Mouse (Mus musculus) bone marrow, adult 2 months (tissue): ENCODE results near the gene Lrrc74a. TPM values are rescaled to one million over a fixed set of nuclear protein-coding genes. Genes with fewer than 3 reads are reported as not detected.

Experiments used
- H3K27ac ChIP-seq: fragments of 200-500 bp; 2 replicates; pipeline ENCODE4 v1.5.1; 2012; ENCODE audit warnings: low read depth, mild to moderate bottlenecking, control low read depth, inconsistent platforms, low read length; ENCODE audit not compliant: control insufficient read depth, poor library complexity, insufficient read depth
- H3K4me1 ChIP-seq: fragments of 200-500 bp; 2 replicates; pipeline ENCODE4 v1.6.1; 2011; ENCODE audit warnings: low read length; ENCODE audit not compliant: control insufficient read depth, insufficient read depth
- H3K4me3 ChIP-seq: fragments of 200-500 bp; replicated peaks from 2 replicates; pipeline ENCODE3; 2011; ENCODE audit warnings: mild to moderate bottlenecking, low read depth, low read length, control low read depth; ENCODE audit not compliant: control insufficient read depth
- CTCF ChIP-seq: fragments of 200-500 bp; IDR thresholded peaks from 2 replicates; pipeline ENCODE4 v1.5.1; 2011; ENCODE audit warnings: low read length, control low read depth; ENCODE audit not compliant: control insufficient read depth, insufficient read depth
- POLR2A ChIP-seq: fragments of 200-500 bp; IDR thresholded peaks from 2 replicates; pipeline ENCODE4 v1.6.1; 2011; ENCODE audit warnings: low read depth, mild to moderate bottlenecking, control low read depth, low read length, borderline replicate concordance; ENCODE audit not compliant: control insufficient read depth
- WGBS: fragments of 180-500 bp; shearing (Covaris S2); methylation state at CpG from one replicate; pipeline ENCODE4 v1.1.7; 2018; 5-methylcytosine and 5-hydroxymethylcytosine counted together
- polyA plus RNA-seq: library from polyadenylated mRNA; stranded (reverse); fragments of >200 nt; gene quantifications from 2 replicates; pipeline ENCODE4 v1.2.4, GENCODE M21; 2011; ENCODE audit warnings: low replicate concordance; ENCODE audit not compliant: missing spikeins, insufficient read depth, insufficient read length

Gene Lrrc74a
- polyA plus RNA-seq, 1 experiment: not detected

DNA sequence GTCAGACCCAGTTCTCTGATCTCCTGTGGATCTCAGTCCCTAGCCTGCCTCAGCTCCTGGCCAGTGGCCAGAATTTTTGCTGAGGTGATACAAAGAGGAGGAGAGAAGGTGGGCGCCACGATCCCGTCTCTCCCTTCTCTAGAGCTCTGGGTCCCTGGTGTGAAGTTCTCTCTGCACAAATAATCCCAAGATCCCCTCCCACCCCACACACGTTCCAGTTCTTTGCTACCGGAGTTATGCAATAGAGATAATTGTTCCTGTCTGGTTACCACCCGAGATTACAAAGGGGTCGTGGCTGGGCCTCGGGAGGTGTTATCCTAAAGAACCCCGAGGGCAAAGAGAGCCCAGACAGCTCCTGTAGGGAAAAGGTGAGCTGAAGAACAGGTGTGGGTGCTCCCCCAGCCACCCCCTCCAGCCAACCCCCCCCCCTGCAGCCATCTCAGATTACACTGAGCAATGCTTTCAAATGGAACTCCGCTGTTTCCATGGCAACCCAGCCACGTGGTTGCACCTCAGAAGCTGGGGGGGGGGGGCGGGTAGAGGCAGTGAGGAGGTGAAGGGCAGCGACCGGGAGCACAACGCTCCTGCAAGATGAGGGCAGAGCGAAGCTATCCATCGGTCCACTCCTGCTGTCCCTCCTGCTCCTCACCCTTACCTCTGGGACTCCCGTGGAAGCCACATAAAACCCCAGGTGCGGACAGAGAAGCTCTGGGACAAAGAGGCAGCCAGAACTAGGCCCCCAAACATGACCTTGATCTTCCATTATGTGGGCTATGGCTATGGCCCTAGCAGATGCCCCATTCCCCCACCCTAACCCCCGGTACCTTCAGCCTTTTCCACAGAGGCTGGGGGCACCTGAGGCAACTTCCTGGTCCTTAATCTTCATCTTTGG lies 72.1 kb downstream of the Lrrc74a start:
- 34% methylated on average over 16 of the region's 20 CpGs for WGBS
- Histone ChIP-seq H3K27ac (no peak overlapping the region), H3K4me3 (no peak overlapping the region), H3K4me1 (peaks cover 17% of the 10 kb centered on the region)
- no peak for TF ChIP-seq POLR2A
- TF ChIP-seq CTCF: no peak

DNA sequence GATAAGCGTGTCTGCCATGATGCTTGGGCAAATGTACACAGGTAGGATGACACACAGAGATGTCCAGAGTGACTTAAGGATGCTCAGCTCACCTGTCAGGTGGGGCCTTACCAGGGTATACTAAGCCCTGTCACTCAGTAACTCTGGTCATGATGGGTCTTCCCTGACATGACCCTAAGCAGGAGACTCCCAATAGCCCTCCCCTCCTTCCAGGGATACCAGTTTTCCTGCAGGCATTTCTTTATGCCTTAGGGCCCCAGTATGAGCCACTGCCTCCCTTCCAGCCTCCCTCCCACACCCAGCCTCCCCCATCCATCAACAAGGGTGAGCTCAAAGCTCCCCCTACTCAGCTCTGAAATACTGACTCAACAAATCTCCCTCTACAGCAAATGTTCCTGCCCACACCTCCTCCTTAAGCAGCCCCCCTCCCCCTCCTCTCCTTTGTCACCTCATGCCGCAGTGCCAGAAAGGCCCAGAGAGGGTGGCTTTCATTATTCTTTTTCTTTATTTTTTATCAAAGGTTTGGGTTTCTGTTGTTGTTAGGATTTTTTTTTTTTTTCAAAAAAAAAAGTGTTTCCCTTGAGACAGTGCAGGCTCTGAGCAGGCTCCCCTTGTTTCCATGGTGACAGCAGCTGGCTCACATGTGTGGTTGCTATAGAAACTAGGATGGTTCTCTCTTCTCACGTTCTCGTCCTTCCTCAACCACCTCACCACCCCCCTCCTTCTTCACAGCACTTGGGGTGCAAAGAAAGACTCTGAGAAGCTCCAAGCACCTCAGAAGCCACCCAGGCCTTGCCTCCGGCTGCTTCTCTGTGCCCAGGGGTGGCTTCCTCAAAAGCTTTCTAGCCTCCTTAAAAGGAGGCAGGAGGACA lies 73.0 kb downstream of the Lrrc74a start:
- H3K4me3 ChIP-seq: no peak overlapping the region
- peak overlapping the region; percentile 23; the same call in 1 of the 2 replicates for H3K27ac ChIP-seq
- H3K4me1 ChIP-seq: peaks cover 13% of the 10 kb centered on the region
- 30% methylated on average over 5 of the region's 5 CpGs for WGBS
- TF ChIP-seq CTCF (no peak), POLR2A (no peak)

- WGBS: 7% methylated on average over 4 of the region's 4 CpGs
These were observed 73.6 kb downstream of the Lrrc74a start for GRCm38 (mm10) chr12:86807795-86808128.

GRCm38 (mm10) chr12:86808856-86809255 lies 74.7 kb downstream of the Lrrc74a start:
- Histone ChIP-seq H3K4me3 (no peak overlapping the region), H3K27ac (no peak overlapping the region), H3K4me1 (peaks cover 10% of the 10 kb centered on the region)
- WGBS: 85% methylated on average over 4 of the region's 4 CpGs
- TF ChIP-seq POLR2A (no peak), CTCF (no peak)

More at GRCm38 (mm10) chr12:86807795-86808128, 73.6 kb downstream of the Lrrc74a start:
- H3K4me3 ChIP-seq: no peak overlapping the region
- TF ChIP-seq POLR2A (no peak), CTCF (no peak)
- H3K27ac ChIP-seq: peak overlapping the region; percentile 23; the same call in 1 of the 2 replicates
- H3K4me1 ChIP-seq: peaks cover 13% of the 10 kb centered on the region

DNA sequence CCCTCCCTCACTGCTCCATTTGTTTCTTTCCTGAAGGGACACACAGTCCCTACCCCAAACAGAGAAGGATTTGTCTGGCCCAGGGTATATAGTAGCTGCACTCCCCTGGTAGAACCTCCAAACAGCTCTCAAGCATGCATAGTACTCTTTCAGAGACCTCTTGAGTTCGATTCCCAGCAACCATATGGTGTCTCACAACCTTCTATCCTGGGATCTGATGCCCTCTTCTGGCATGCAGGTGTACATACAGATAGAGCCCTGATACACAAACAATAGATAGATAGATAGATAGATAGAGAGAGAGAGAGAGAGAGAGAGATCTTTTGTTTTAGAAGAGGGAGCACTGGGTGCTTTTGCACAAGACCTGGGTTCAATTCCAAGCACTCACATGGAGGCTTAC lies 75.9 kb downstream of the Lrrc74a start:
- peaks cover 10% of the 10 kb centered on the region for H3K4me1 ChIP-seq
- H3K27ac ChIP-seq: no peak overlapping the region
- WGBS: 83% methylated on average over 1 of the region's 1 CpGs
- no peak overlapping the region for H3K4me3 ChIP-seq
- no peak for TF ChIP-seq POLR2A
- TF ChIP-seq CTCF: no peak

DNA sequence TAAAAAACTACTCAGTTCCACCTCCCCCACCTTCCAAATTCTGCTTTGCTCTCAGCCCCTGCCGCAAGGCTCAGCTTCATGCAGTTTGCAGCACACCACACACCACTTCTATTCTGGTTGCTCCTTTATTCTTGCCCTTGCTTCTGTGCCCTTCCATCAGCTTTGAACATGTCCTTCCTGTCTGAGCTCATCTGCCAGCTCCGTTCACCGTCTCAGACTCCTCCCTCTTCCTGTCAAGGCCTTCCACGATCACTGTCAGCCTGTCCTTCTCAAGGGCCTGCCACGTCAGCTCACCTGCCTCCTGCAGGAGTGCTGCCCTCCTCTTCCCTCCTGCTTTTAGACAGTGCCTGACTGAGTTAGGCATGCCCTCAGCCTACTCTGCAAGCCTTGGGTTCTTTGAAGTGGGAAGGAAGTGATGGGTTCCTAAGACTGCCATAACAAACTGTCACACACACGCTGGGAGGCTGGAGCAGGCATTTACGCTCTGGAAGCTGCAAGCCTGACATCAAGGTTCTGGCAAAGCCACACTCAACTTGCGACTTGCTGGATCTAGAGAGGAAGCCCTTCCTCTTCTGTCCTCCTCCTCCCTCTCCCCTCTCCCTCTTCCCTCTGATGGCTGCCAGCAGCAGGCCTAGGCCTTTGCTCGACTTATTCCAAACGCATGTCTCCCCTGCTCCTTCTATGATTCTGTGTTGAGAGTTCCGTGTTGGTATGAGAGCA lies 76.7 kb downstream of the Lrrc74a start:
- Histone ChIP-seq H3K4me3 (no peak overlapping the region), H3K27ac (peak overlapping the region; percentile 60), H3K4me1 (peaks cover 10% of the 10 kb centered on the region)
- WGBS: 27% methylated on average over 11 of the region's 11 CpGs
- TF ChIP-seq POLR2A (peak; percentile 48; the same call in 1 of the 2 replicates), CTCF (no peak)

- H3K27ac ChIP-seq: no peak overlapping the region
- no peak for TF ChIP-seq POLR2A
- TF ChIP-seq CTCF: no peak
- no peak overlapping the region for H3K4me3 ChIP-seq
- H3K4me1 ChIP-seq: peaks cover 16% of the 10 kb centered on the region
- 75% methylated on average over 3 of the region's 3 CpGs for WGBS
These were observed 78.6 kb downstream of the Lrrc74a start for GRCm38 (mm10) chr12:86812782-86813181.

Other genes with a start within 250 kb of the Lrrc74a start
- gene Vash1, start 55.7 kb upstream of the Lrrc74a start, polyA plus RNA-seq: 1.4 and 1.5 TPM in 2 replicates
- 0.75 and 3.8 TPM in 2 replicates for gene Angel1, start 7.9 kb upstream of the Lrrc74a start, polyA plus RNA-seq
- 1.7 and 3.4 TPM in 2 replicates for gene Irf2bpl, start 150.4 kb downstream of the Lrrc74a start, polyA plus RNA-seq
- gene Cipc, start 212.7 kb downstream of the Lrrc74a start, polyA plus RNA-seq: 5.5 and 5.9 TPM in 2 replicates